In the genomic region with DNA sequence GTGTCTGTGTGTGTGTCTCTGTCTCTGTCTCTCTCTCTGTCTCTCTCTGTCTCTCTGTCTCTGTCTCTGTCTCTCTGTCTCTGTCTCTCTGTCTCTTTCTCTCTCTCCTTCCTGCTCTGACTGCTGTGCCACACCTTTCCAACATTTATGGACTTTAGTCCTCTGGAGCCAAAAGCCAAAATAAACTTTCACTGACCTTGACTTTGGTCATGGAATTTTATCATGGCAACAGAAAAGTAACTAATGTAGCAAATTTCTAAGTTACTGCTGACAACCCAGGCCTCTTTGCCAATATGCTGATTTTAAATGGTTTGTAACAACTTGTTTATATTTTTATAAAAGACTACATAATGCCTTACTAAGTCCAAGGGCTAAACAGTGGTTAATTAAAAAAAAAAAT, we compare ENCODE assay signal across 38 mouse cellular contexts. TPM values are rescaled to one million over a fixed set of nuclear protein-coding genes. Genes with fewer than 3 reads are reported as not detected.
"Had no signal": no experiment of that assay in that cellular context is flagged by ENCODE, and none has a peak within 500 bp of the region (broad histone marks: within the 10 kb centered on the region; RNA-seq: fewer than 3 reads in every experiment).

No protein-coding gene starts in this region.

- H3K4me3 ChIP-seq: embryonic facial prominence, embryonic 10.5 days; embryonic facial prominence, embryonic 12.5 days; embryonic facial prominence, embryonic 13.5 days; embryonic facial prominence, embryonic 15.5 days; erythroblast, embryonic 14.5 days; forebrain, embryonic 10.5 days; forebrain, embryonic 12.5 days; forebrain, embryonic 13.5 days; forebrain, embryonic 15.5 days; gastrocnemius, adult 2 months had no signal

- H3K9ac ChIP-seq: embryonic facial prominence, embryonic 12.5 days; embryonic facial prominence, embryonic 13.5 days; embryonic facial prominence, embryonic 15.5 days; forebrain, embryonic 12.5 days; forebrain, embryonic 13.5 days; forebrain, embryonic 15.5 days; forebrain, postnatal 0 days had no signal

- H3K27me3 ChIP-seq: embryonic facial prominence, embryonic 12.5 days; embryonic facial prominence, embryonic 13.5 days; embryonic facial prominence, embryonic 15.5 days; forebrain, embryonic 12.5 days; forebrain, embryonic 13.5 days; forebrain, embryonic 15.5 days had no signal

- DNase-seq: cerebellum, adult 2 months; cerebellum, adult 8-10 months; cerebellum, adult 9-10 months; cerebellum, adult 9-11 months; cerebellum, postnatal 10 days; cerebellum, postnatal 14 days; cerebellum, postnatal 25 days; cerebellum, postnatal 36 days; embryo, embryonic 11 days; forebrain, postnatal 0 days; gastrocnemius, adult 2 months; gastrocnemius, postnatal 10 days; gastrocnemius, postnatal 14 days; gastrocnemius, postnatal 25 days; gastrocnemius, postnatal 36 days; heart, adult 11 months; heart, adult 18-20 months had no signal

- H3K4me1 ChIP-seq: embryonic facial prominence, embryonic 10.5 days; embryonic facial prominence, embryonic 12.5 days; embryonic facial prominence, embryonic 15.5 days; forebrain, embryonic 12.5 days; forebrain, embryonic 15.5 days had no signal

- H3K27ac ChIP-seq: embryonic facial prominence, embryonic 10.5 days; embryonic facial prominence, embryonic 12.5 days; embryonic facial prominence, embryonic 13.5 days; embryonic facial prominence, embryonic 15.5 days; forebrain, embryonic 10.5 days; forebrain, embryonic 12.5 days; forebrain, embryonic 13.5 days; forebrain, embryonic 15.5 days; gastrocnemius, adult 2 months had no signal

- H3K36me3 ChIP-seq: embryonic facial prominence, embryonic 10.5 days; embryonic facial prominence, embryonic 12.5 days; embryonic facial prominence, embryonic 13.5 days; embryonic facial prominence, embryonic 15.5 days; forebrain, embryonic 10.5 days; forebrain, embryonic 12.5 days; forebrain, embryonic 15.5 days had no signal

- H3K4me2 ChIP-seq: embryonic facial prominence, embryonic 12.5 days; embryonic facial prominence, embryonic 13.5 days; embryonic facial prominence, embryonic 15.5 days; forebrain, embryonic 12.5 days; forebrain, embryonic 13.5 days; forebrain, embryonic 15.5 days had no signal

- H3K9me3 ChIP-seq: embryonic facial prominence, embryonic 10.5 days; embryonic facial prominence, embryonic 12.5 days; embryonic facial prominence, embryonic 13.5 days; embryonic facial prominence, embryonic 15.5 days; forebrain, embryonic 10.5 days; forebrain, embryonic 12.5 days; forebrain, embryonic 13.5 days; forebrain, embryonic 15.5 days had no signal

- ATAC-seq: forebrain, embryonic 13.5 days; forebrain, embryonic 14.5 days; forebrain, embryonic 15.5 days; forebrain, embryonic 16.5 days; forebrain, postnatal 0 days had no signal

RNA-seq across cellular contexts. Expression of a gene that starts 41.2 kb away (rescaled TPM):
- total RNA-seq: common myeloid progenitor, adult 5-6 weeks; forebrain, postnatal 0 days; gastrocnemius, adult 18-20 months; gastrocnemius, adult 2 months; gastrocnemius, adult 8-10 months; gastrocnemius, postnatal 10 days; gastrocnemius, postnatal 14 days; gastrocnemius, postnatal 25 days; gastrocnemius, postnatal 36 days; gastrocnemius, postnatal 4 days; granulocyte monocyte progenitor cell, adult 5-6 weeks; heart, adult 18-20 months had no signal
- polyA plus RNA-seq: cerebellum, adult 2 months; cortical plate, adult 2 months; embryonic facial prominence, embryonic 10.5 days; embryonic facial prominence, embryonic 11.5 days; embryonic facial prominence, embryonic 12.5 days; embryonic facial prominence, embryonic 13.5 days; embryonic facial prominence, embryonic 14.5 days; embryonic facial prominence, embryonic 15.5 days; erythroblast, embryonic 14.5 days; forebrain, embryonic 10.5 days; forebrain, embryonic 11.5 days; forebrain, embryonic 12.5 days; forebrain, embryonic 13.5 days; forebrain, embryonic 14.5 days; forebrain, embryonic 15.5 days; forebrain, embryonic 16.5 days; forebrain, postnatal 0 days; frontal cortex, adult 2 months had no signal
